Mouse (Mus musculus) liver, embryonic 15.5 days (tissue): ENCODE data around the gene Tspan9. TPM values are rescaled to one million over a fixed set of nuclear protein-coding genes. Genes with fewer than 3 reads are reported as not detected.

Experiments used
- ATAC-seq: fragments of 200-750 bp; cut with Nextera tagmentation; 2 replicates; pipeline ENCODE4 v1.8.0; 2017; ENCODE audit warnings: moderate number of reproducible peaks, mild to moderate bottlenecking, moderate library complexity; ENCODE audit not compliant: insufficient read depth
- H3K27ac ChIP-seq: fragments of 300-500 bp; sonication (generic); replicated peaks from 2 replicates; pipeline ENCODE4 v1.5.1; 2015; ENCODE audit warnings: mild to moderate bottlenecking, inconsistent platforms
- H3K27me3 ChIP-seq: fragments of 300-500 bp; sonication (generic); 2 replicates; pipeline ENCODE4 v1.6.1; 2015; ENCODE audit warnings: mild to moderate bottlenecking, inconsistent platforms
- H3K36me3 ChIP-seq: fragments of 300-500 bp; sonication (generic); replicated peaks from 2 replicates; pipeline ENCODE4 v1.6.1; 2015; ENCODE audit warnings: moderate library complexity, mild to moderate bottlenecking, inconsistent platforms
- H3K4me1 ChIP-seq: fragments of 300-500 bp; sonication (generic); replicated peaks from 2 replicates; pipeline ENCODE4 v1.6.1; 2015; ENCODE audit warnings: inconsistent platforms
- H3K4me2 ChIP-seq: fragments of 300-500 bp; sonication (generic); 2 replicates; pipeline ENCODE4 v1.6.1; 2015; ENCODE audit warnings: moderate library complexity, mild to moderate bottlenecking, inconsistent platforms
- H3K4me3 ChIP-seq: fragments of 300-500 bp; sonication (generic); replicated peaks from 2 replicates; pipeline ENCODE4 v1.5.1; 2015; ENCODE audit warnings: mild to moderate bottlenecking, inconsistent platforms
- H3K9ac ChIP-seq: fragments of 300-500 bp; sonication (generic); 2 replicates; pipeline ENCODE4 v1.6.1; 2015; ENCODE audit warnings: moderate library complexity, mild to moderate bottlenecking, inconsistent platforms
- H3K9me3 ChIP-seq: fragments of 300-500 bp; sonication (generic); replicated peaks from 2 replicates; pipeline ENCODE4 v1.6.1; 2016; ENCODE audit warnings: inconsistent platforms
- WGBS: fragments of 180-500 bp; shearing (Covaris S2); methylation state at CpG from one replicate; pipeline ENCODE4 v1.1.7; 2015; ENCODE audit warnings: mixed read lengths; ENCODE audit not compliant: insufficient replicate concordance; 5-methylcytosine and 5-hydroxymethylcytosine counted together
- polyA plus RNA-seq: library from polyadenylated mRNA; unstranded; fragments of >200 nt; fragmentation: Nextera tagmentation; extraction: Ambion mirVana; gene quantifications from 2 replicates; pipeline ENCODE4 v1.2.1, GENCODE M21; 2015

The Tspan9 gene
- polyA plus RNA-seq, 1 experiment from 2014 or later, result 23.6 TPM

DNA sequence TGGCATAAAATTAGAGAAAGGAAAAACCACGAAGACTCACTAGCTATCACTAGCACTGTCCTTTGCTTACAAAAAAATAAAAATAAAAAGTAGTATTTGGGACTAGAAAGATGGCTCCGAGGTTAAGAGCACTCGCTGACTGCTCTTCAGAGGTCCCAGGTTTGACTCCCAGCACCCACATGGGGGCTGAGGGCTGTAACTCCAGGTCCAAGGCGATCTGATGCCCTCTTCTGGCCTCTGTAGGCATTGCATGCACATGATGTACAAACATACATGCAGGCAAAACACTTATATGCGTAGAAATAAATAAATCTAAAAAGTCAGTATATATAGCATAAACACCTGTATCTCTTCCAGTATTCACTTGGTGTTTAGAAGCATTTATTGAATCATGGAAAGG is 43.5 kb downstream of the Tspan9 start:
- no peak for ATAC-seq
- Histone ChIP-seq H3K4me2 (no peak overlapping the region), H3K36me3 (no peaks in the 10 kb centered on the region), H3K9me3 (no peaks in the 10 kb centered on the region), H3K4me3 (no peak overlapping the region), H3K27ac (no peak overlapping the region), H3K4me1 (peaks cover 22% of the 10 kb centered on the region), H3K9ac (no peak overlapping the region), H3K27me3 (no peaks in the 10 kb centered on the region)
- 63% methylated on average over 5 of the region's 5 CpGs for WGBS

DNA sequence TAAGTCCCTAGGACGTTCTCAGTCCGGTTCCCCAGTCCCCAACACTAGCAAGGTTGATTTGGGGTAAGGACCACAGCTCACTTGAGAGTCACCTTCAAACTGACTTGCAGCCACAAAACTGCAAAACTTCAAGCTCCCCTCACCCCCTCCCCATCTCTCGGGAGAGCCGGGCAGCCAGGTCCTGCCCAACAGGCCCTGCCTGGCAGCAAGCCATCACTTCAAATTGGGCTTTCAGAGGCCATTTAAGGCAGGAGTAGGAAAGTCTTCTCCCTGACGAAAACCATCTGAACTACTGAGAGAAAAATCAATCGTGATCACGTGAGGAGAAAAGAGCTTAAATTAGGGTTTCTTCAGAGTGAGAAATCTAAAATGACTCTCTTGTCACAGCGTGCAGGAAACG is 44.2 kb downstream of the Tspan9 start:
- Histone ChIP-seq H3K4me3 (no peak overlapping the region), H3K27ac (no peak overlapping the region), H3K36me3 (no peaks in the 10 kb centered on the region), H3K9ac (no peak overlapping the region), H3K27me3 (no peaks in the 10 kb centered on the region), H3K9me3 (no peaks in the 10 kb centered on the region), H3K4me1 (peaks cover 16% of the 10 kb centered on the region), H3K4me2 (no peak overlapping the region)
- no peak for ATAC-seq
- WGBS, result 68% methylated on average over 9 of the region's 9 CpGs

DNA sequence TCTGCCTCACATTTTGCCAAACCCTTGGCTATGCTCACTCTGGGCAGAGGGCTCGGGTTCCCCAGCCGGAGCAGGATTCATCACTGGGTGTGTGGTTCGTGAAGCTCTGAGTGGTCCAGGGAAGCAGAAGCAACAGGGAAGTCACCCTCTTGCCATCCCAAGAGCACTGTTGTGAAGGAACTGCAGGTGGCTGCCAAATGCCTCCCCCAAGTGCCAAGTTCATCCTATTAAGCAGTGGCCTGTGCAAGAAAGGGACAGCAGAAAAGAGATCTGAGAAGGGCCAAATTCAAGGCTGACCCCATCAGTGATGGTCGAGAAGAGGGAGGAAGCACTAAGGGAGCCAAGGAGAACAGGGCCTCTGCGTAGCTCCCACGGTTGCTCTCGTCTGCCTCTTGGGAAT is 46.9 kb downstream of the Tspan9 start:
- Histone ChIP-seq H3K4me2 (no peak overlapping the region), H3K9me3 (no peaks in the 10 kb centered on the region), H3K9ac (no peak overlapping the region), H3K36me3 (no peaks in the 10 kb centered on the region), H3K27ac (no peak overlapping the region), H3K4me1 (no peaks in the 10 kb centered on the region), H3K27me3 (no peaks in the 10 kb centered on the region), H3K4me3 (no peak overlapping the region)
- no peak for ATAC-seq
- WGBS, result 66% methylated on average over 7 of the region's 7 CpGs

DNA sequence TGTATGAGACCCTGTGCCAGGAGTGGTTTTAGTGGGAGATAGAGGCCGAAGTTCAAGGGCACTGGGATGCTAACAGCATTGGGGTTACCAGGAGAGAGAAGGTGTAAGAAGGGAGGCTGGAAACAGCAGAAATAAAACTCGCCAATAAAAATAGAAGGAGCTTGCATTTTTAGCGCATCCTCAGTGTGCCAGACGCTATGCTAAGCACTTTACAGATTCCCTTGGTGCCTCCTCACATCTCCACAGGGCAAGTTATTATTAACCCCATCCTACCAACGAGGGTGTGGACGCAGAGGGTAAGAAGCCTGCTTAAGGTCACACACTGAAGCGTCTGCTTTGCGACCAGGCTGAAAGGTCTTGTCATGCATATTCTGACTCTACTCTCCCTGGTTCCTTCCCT is 47.5 kb downstream of the Tspan9 start:
- H3K27me3 ChIP-seq, result no peaks in the 10 kb centered on the region
- H3K9ac ChIP-seq, result no peak overlapping the region
- WGBS, result 67% methylated on average over 8 of the region's 8 CpGs
- no peaks in the 10 kb centered on the region for H3K36me3 ChIP-seq
- ATAC-seq, result no peak
- no peaks in the 10 kb centered on the region for H3K9me3 ChIP-seq
- no peak overlapping the region for H3K27ac ChIP-seq
- no peak overlapping the region for H3K4me3 ChIP-seq
- 0 out of 2 replicates have a peak, but pooled peaks cover 4% of the 10 kb centered on the region for H3K4me1 ChIP-seq
- no peak overlapping the region for H3K4me2 ChIP-seq

DNA sequence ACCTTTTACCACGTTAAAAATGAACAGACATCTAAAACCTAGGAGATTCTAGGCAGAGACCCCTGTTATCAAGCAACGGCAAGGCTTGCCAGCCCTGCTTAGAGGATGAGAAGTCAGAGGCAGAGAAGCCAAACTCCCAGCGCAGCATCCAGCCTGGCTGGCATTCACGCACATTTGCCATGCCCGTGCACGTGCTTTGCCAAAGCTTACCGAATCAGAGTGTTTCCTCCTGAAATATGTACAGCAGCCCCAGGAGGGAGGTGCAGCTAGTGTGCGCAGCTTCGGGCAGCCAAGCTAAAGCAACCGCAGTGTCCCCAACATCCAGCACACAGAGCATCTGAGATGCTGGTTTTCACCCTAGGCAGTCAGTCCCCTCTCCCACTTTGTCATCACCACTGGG is 48.3 kb downstream of the Tspan9 start:
- no peak overlapping the region for H3K4me2 ChIP-seq
- no peak overlapping the region for H3K9ac ChIP-seq
- no peak for ATAC-seq
- no peak overlapping the region for H3K4me3 ChIP-seq
- H3K27ac ChIP-seq, result no peak overlapping the region
- H3K4me1 ChIP-seq, result 0 out of 2 replicates have a peak, but pooled peaks cover 4% of the 10 kb centered on the region
- no peaks in the 10 kb centered on the region for H3K9me3 ChIP-seq
- no peaks in the 10 kb centered on the region for H3K27me3 ChIP-seq
- no peaks in the 10 kb centered on the region for H3K36me3 ChIP-seq
- WGBS, result 72% methylated on average over 10 of the region's 10 CpGs

DNA sequence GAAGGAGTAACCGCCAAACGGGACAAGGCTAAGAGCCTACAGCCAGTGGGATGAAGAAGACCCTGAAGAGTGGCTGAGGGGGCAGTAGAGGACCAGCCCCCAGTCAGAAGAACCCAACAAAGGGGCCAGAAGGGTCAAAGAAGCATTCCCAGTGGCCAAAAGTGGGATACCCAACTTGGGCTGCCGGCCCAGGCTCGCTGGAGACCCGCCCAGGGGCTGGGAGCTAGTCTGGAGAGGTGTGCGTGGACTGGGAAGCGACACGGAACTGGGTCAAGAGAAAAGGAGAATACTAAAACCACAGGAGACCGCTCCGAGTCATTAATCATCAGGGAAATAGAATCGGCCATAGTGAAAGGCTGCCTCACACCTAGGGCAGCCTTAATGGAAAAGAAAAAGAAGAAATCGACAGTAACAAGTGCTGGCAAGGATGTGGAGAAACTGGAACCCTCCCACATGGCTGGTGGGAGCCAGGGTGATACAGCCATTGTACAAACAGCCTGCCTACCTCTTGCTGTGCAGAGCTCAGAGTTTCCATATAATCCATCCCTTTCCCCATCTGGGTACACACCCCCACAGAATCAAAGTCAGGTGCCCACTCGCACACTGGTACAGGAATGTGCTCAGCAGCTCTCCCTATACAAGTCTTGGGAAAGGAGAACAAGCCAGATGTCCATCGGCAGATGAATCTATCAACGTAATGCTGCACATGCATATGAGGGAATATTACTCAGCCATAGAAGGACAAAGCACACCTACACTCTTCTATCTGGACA is 49.4 kb downstream of the Tspan9 start:
- 54% methylated on average over 15 of the region's 15 CpGs for WGBS
- no peak overlapping the region for H3K27ac ChIP-seq

DNA sequence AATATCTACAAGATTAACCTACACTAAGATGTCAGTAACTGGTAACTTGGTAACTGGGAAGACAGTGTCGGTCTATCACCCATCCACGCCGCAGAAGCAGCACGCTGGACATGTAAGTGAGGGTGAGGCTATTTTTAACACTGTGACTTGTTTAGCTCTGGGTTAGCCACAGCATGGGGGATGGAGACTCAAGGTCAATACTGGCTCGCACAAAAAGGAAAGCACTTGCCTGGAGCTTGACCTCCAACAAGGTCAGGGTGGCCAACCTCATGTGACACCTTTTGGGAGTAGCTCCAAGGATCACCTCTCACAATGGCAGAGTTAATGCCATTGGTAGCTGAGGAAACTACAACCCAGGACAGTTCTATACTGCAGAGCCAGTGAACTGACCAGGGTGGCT is 50.8 kb downstream of the Tspan9 start:
- H3K4me1 ChIP-seq, result 0 out of 2 replicates have a peak, but pooled peaks cover 4% of the 10 kb centered on the region

More for the DNA sequence above, 49.4 kb downstream of the Tspan9 start:
- Histone ChIP-seq H3K36me3 (no peaks in the 10 kb centered on the region), H3K9me3 (no peaks in the 10 kb centered on the region), H3K4me1 (0 out of 2 replicates have a peak, but pooled peaks cover 4% of the 10 kb centered on the region), H3K9ac (no peak overlapping the region), H3K4me2 (no peak overlapping the region), H3K27me3 (no peaks in the 10 kb centered on the region), H3K4me3 (no peak overlapping the region)
- ATAC-seq, result no peak

DNA sequence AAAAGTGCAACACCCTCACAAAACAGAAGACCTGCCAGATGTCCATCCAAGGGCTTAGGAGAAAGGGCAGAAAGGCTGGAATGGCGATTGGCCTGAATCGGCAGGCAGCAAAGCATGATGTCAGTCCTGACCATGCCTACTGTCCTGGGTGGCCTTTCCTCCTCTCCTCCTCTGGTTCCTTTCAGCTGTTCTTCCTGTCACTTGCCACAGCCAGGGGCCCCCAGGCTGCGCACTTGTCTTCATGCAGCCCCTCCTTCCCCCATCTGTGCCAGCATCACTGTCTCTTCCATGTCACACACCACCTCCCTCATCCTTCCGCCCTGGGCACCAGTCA is 51.6 kb downstream of the Tspan9 start:
- Histone ChIP-seq H3K36me3 (no peaks in the 10 kb centered on the region), H3K4me3 (no peak overlapping the region), H3K27me3 (no peaks in the 10 kb centered on the region), H3K9me3 (no peaks in the 10 kb centered on the region), H3K9ac (no peak overlapping the region), H3K4me1 (0 out of 2 replicates have a peak, but pooled peaks cover 4% of the 10 kb centered on the region), H3K4me2 (no peak overlapping the region), H3K27ac (no peak overlapping the region)
- WGBS, result 72% methylated on average over 4 of the region's 4 CpGs
- no peak for ATAC-seq

More for the DNA sequence above, 50.8 kb downstream of the Tspan9 start:
- Histone ChIP-seq H3K27me3 (no peaks in the 10 kb centered on the region), H3K4me3 (no peak overlapping the region), H3K36me3 (no peaks in the 10 kb centered on the region), H3K27ac (no peak overlapping the region), H3K4me2 (no peak overlapping the region), H3K9me3 (no peaks in the 10 kb centered on the region), H3K9ac (no peak overlapping the region)
- no peak for ATAC-seq
- 57% methylated on average over 5 of the region's 5 CpGs for WGBS

DNA sequence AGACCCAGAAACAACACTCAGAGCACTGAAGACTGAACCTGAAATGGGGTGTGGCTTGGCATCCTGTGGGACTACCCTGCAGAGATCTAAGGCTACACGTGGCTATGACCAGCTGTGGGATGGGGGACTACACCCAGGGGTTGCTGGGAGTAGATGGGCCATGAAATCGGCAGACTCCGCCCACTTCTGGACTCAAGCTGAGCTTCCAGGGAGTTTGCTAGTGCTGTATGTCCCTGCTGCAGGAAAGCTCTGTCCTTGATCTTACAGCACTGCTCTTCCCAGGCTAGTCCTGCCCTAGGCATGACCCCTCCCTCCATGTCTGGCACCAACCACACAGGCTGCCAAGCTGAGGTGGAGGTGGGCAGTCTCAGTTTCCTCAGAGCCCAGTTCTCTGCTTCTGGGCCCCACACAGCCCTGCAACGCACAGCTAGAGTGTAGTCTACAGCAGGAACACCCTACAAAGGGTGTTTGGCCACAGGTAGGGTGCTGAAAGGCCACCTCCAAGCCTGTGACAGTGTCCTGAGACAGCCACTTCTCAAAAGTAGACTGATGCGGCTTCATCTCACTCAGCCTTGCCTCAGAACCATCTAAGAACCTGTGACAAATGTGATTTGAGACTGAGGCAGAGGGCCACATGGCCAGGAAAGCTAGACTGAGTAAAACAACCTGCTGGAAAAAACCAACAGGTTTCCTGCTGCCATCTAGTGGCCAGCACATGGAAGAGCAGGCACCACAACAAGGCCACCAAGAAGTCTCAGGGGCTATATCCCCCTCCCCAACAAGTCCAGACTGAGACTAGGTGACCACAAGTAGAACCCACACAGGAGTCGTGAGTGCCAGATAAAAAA is 52.2 kb downstream of the Tspan9 start:
- no peaks in the 10 kb centered on the region for H3K27me3 ChIP-seq
- no peak overlapping the region for H3K4me2 ChIP-seq
- H3K36me3 ChIP-seq, result no peaks in the 10 kb centered on the region
- H3K9me3 ChIP-seq, result no peaks in the 10 kb centered on the region
- no peak overlapping the region for H3K27ac ChIP-seq
- H3K4me3 ChIP-seq, result no peak overlapping the region
- H3K4me1 ChIP-seq, result 0 out of 2 replicates have a peak, but pooled peaks cover 4% of the 10 kb centered on the region
- whole genome bisulfite sequencing, result 29% methylated on average over 6 of the region's 6 CpGs
- no peak overlapping the region for H3K9ac ChIP-seq
- no peak for ATAC-seq

DNA sequence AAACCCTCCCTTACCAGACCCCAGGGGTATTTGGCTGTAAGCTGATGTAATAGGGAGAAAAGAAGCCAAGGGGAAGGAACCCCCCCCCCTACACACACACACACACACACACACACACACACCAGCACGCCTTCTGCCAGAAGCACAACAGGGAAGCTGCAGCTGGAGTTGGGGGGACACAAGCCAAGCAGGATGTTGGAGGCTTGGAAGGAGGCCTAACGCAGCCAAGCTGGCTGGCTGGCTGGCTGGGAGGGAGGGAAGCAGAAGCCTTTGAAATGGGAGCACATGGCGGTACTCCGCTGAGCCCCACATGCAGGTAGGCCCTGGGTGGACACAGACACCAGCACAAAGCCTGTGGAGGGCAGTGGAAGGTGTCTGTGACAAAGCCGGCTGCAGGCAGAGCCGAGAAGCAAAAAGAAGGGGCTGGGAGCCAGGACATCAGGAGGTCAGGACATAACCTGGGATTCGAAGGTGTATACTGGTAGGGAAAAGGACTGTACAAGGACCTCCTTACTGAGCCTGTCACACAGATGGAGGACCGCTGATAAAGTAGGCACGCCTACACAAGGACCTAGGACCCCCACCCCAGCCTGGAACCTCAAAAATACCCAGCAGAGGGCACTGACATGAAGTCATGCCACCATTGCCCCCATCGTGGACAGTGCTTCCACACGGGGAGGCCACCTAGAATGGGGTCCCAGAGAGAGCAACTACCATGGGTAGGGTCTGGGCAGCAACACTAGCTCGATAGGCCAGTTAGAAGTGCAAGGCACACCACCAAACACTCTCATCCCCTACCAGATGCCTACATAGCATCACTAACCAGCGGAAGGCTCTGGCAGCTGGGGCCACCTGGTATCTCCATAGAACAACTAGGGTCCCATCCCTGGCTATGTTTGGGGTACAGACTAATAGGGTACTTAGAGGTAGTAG is 53.4 kb downstream of the Tspan9 start:
- Histone ChIP-seq H3K36me3 (no peaks in the 10 kb centered on the region), H3K27me3 (no peaks in the 10 kb centered on the region), H3K9ac (no peak overlapping the region), H3K9me3 (no peaks in the 10 kb centered on the region), H3K4me1 (0 out of 2 replicates have a peak, but pooled peaks cover 4% of the 10 kb centered on the region), H3K27ac (no peak overlapping the region), H3K4me3 (no peak overlapping the region), H3K4me2 (no peak overlapping the region)
- 62% methylated on average over 13 of the region's 13 CpGs for WGBS
- ATAC-seq, result no peak
